Mouse (Mus musculus) liver, adult 2 months (tissue): ENCODE measurements at regions not wholly inside any gene's neighbourhood (a gene's known extent, or its start where the extent isn't known, plus 50 kb on each side); places are given as distances from the start of the nearest gene placed in this dataset.

ENCODE experiments used
- DNase-seq: peaks from one replicate; pipeline ENCODE4 v3.0.0-alpha.2; 2011; ENCODE audit warnings: low read depth, low spot score; ENCODE audit errors: extremely low read depth
- H3K27ac ChIP-seq: fragments of 200-500 bp; replicated peaks from 2 replicates; pipeline ENCODE4 v1.5.1; 2012; ENCODE audit warnings: low read depth, mild to moderate bottlenecking, control low read depth, inconsistent platforms, low read length; ENCODE audit not compliant: insufficient read depth
- H3K27me3 ChIP-seq: fragments of 200-500 bp; 2 replicates; pipeline ENCODE4 v1.6.1; 2012; ENCODE audit warnings: mild to moderate bottlenecking, moderate library complexity, low read length, inconsistent platforms; ENCODE audit not compliant: control insufficient read depth, insufficient read depth
- H3K36me3 ChIP-seq: fragments of 200-500 bp; 2 replicates; pipeline ENCODE4 v1.6.1; 2012; ENCODE audit warnings: low read length, inconsistent platforms; ENCODE audit not compliant: control insufficient read depth, insufficient read depth
- H3K4me1 ChIP-seq: fragments of 200-500 bp; 2 replicates; pipeline ENCODE4 v1.6.1; 2011; ENCODE audit warnings: low read length; ENCODE audit not compliant: control insufficient read depth, insufficient read depth
- H3K4me3 ChIP-seq: fragments of 200-500 bp; 2 replicates; pipeline ENCODE4 v1.5.1; 2011; ENCODE audit warnings: low read depth, mild to moderate bottlenecking, control low read depth, low read length, moderate library complexity; ENCODE audit not compliant: insufficient read depth
- H3K79me2 ChIP-seq: fragments of 200-500 bp; 2 replicates; pipeline ENCODE4 v1.6.1; 2012; ENCODE audit warnings: inconsistent platforms, mild to moderate bottlenecking, low read length, moderate library complexity; ENCODE audit not compliant: control insufficient read depth, insufficient read depth
- H3K9ac ChIP-seq: fragments of 200-500 bp; 2 replicates; pipeline ENCODE4 v1.6.1; 2012; ENCODE audit warnings: low read depth, mild to moderate bottlenecking, control low read depth, inconsistent platforms, low read length
- CTCF ChIP-seq: fragments of 200-500 bp; IDR thresholded peaks from 2 replicates; pipeline ENCODE4 v1.5.1; 2011; ENCODE audit warnings: low read depth, low read length, control low read depth
- POLR2A ChIP-seq: fragments of 200-500 bp; IDR thresholded peaks from 2 replicates; pipeline ENCODE4 v1.6.1; 2011; ENCODE audit warnings: low read length, control low read depth; ENCODE audit not compliant: insufficient read depth; ENCODE audit errors: extremely low read depth
- WGBS: fragments of 180-500 bp; shearing (Covaris S2); methylation state at CpG from one replicate; pipeline ENCODE4 v1.1.7; 2018; 5-methylcytosine and 5-hydroxymethylcytosine counted together

DNA sequence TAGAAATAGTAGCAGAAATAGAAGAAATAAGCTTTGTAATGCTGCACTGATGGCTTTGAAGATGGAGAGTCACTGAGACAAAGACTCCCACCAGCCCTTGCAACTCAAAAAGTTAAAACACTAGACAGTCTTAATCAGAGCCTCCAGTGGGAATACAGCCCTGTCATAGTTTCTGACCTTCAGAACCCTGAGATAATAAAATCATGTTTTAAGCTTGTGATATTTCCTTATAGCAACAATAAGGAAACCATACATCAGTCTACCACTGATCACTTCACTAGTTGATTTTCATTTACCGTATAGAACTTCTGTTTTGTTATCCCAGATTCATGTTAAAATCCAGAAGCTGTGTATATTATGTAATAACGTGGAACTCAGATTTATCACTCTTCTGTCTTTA, 139.7 kb upstream of the Xrcc4 start:
- Histone ChIP-seq H3K9ac (no peak overlapping the region), H3K4me3 (no peak overlapping the region), H3K27ac (no peak overlapping the region), H3K79me2 (no peaks in the 10 kb centered on the region), H3K4me1 (no peaks in the 10 kb centered on the region), H3K36me3 (no peaks in the 10 kb centered on the region), H3K27me3 (no peaks in the 10 kb centered on the region)
- TF ChIP-seq CTCF (no peak), POLR2A (no peak)
- WGBS: 86% methylated on average over 2 of the region's 2 CpGs
- DNase-seq: no peak

DNA sequence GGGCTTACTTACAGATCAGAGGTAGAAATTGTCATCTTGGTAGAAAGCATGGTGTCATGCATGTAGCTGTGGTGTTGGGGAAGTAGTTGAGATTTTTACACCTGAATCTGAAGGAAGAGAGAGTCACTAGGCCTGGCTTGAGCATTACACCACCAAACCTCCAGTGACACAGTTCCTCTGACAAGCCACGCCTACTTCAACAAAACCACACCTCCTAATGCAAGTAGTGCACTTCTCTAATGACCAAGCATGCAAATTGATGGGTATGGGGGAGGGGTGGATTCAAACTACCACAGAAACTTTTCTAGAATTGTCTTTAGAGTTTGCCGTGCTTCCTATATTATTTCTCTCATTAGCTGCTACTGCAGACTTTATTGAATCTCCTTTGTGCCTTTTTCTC, 136.8 kb upstream of the Xrcc4 start:
- Histone ChIP-seq H3K4me1 (no peaks in the 10 kb centered on the region), H3K4me3 (no peak overlapping the region), H3K27ac (no peak overlapping the region), H3K27me3 (no peaks in the 10 kb centered on the region), H3K36me3 (no peaks in the 10 kb centered on the region), H3K79me2 (no peaks in the 10 kb centered on the region), H3K9ac (no peak overlapping the region)
- TF ChIP-seq CTCF (no peak), POLR2A (no peak)
- DNase-seq: no peak
- WGBS: 81% methylated on average over 2 of the region's 2 CpGs

DNA sequence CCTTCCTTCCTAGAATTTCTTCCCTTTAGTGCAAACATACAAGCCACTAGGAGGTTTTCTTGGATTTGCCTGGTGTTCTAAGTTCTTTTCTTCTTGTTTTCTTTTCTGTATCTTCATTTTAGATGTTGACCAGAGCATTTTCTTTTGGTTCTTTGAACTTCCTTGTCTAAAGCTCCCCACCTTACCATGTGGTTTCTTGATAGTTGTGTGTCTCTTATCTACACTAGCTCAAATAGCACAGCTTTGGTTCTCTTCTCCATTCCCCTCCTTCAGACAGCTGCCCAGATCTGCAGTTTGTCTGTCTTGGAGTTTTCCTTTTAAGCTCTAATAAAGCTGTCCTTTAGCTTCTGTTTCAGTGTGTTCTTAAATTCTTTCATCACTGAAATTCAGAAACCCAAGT, 123.0 kb upstream of the Xrcc4 start:
- H3K27ac ChIP-seq: no peak overlapping the region
- H3K4me1 ChIP-seq: no peaks in the 10 kb centered on the region
- H3K36me3 ChIP-seq: no peaks in the 10 kb centered on the region
- H3K79me2 ChIP-seq: no peaks in the 10 kb centered on the region
- no peak overlapping the region for H3K4me3 ChIP-seq
- no peaks in the 10 kb centered on the region for H3K27me3 ChIP-seq
- H3K9ac ChIP-seq: no peak overlapping the region
- DNase-seq: no peak
- TF ChIP-seq CTCF (no peak), POLR2A (no peak)

DNA sequence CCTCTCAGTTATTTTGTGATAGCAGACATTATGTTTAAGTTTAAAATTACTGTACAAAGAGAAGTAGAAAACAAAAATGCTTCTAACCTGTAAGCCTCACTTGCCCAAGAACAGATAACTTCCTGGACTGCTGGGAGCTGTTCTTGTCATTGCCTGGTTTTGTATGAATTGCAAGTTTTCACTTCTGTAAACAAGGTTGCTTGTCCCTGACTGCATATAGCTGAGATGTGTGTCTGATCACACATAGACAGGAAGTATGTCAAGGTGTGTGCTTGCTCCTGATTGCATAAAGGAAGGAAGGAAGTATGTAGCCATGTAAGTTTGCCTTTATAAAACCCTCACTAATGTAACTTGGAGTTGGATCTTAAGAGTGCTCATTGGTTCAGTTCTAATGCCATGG, 118.5 kb upstream of the Xrcc4 start:
- Histone ChIP-seq H3K9ac (no peak overlapping the region), H3K4me1 (no peaks in the 10 kb centered on the region), H3K4me3 (no peak overlapping the region), H3K36me3 (no peaks in the 10 kb centered on the region), H3K27ac (no peak overlapping the region), H3K79me2 (no peaks in the 10 kb centered on the region), H3K27me3 (no peaks in the 10 kb centered on the region)
- no peak for TF ChIP-seq CTCF
- TF ChIP-seq POLR2A: no peak
- no peak for DNase-seq
